Mouse (Mus musculus): Measurements from ENCODE around the gene Srl. TPM values are rescaled to one million over a fixed set of nuclear protein-coding genes. Genes with fewer than 3 reads are reported as not detected.

Srl gene
- polyA plus RNA-seq, 1 experiment from 2014 or later = 8.8 TPM

GRCm38 (mm10) chr16:4519157-4519556 lies 22.5 kb downstream of the Srl start:
- 78% methylated on average over 4 of the region's 4 CpGs for WGBS
- H3K9me3 ChIP-seq (ENCODE audit: control insufficient read depth, low read length) = no peaks in the 10 kb centered on the region
- H3K36me3 ChIP-seq (ENCODE audit: control insufficient read depth, insufficient read depth, low read length) = no peaks in the 10 kb centered on the region
- H3K4me1 ChIP-seq (replicated peaks; ENCODE audit: control insufficient read depth, insufficient read depth, low read length) = 0 out of 2 replicates have a peak, but pooled peaks cover 2% of the 10 kb centered on the region
- no peak for DNase-seq (ENCODE audit: low spot score)
- no peak overlapping the region for H3K9ac ChIP-seq (ENCODE audit: low read depth, low read length)
- no peaks in the 10 kb centered on the region for H3K27me3 ChIP-seq (replicated peaks; ENCODE audit: control insufficient read depth, insufficient read depth, low read length)
- no peak overlapping the region for H3K4me2 ChIP-seq
- no peak for ATAC-seq (replicated peaks; ENCODE audit: low FRiP score)
- H3K27ac ChIP-seq (ENCODE audit: low read depth, low read length) = no peak overlapping the region
- H3K4me3 ChIP-seq (ENCODE audit: low read depth, low read length) = no peak overlapping the region

GRCm38 (mm10) chr16:4517906-4518305 lies 23.7 kb downstream of the Srl start:
- no peaks in the 10 kb centered on the region for H3K27me3 ChIP-seq (replicated peaks; ENCODE audit: control insufficient read depth, insufficient read depth, low read length)
- H3K27ac ChIP-seq (ENCODE audit: low read depth, low read length) = no peak overlapping the region
- DNase-seq (ENCODE audit: low spot score) (no peak), ATAC-seq (replicated peaks; ENCODE audit: low FRiP score) (no peak)
- 0 out of 2 replicates have a peak, but pooled peaks cover 2% of the 10 kb centered on the region for H3K4me1 ChIP-seq (replicated peaks; ENCODE audit: control insufficient read depth, insufficient read depth, low read length)
- H3K9me3 ChIP-seq (ENCODE audit: control insufficient read depth, low read length) = no peaks in the 10 kb centered on the region
- H3K36me3 ChIP-seq (ENCODE audit: control insufficient read depth, insufficient read depth, low read length) = no peaks in the 10 kb centered on the region
- 53% methylated on average over 2 of the region's 2 CpGs for WGBS
- no peak overlapping the region for H3K4me2 ChIP-seq
- H3K4me3 ChIP-seq (ENCODE audit: low read depth, low read length) = no peak overlapping the region
- H3K9ac ChIP-seq (ENCODE audit: low read depth, low read length) = no peak overlapping the region

- no peaks in the 10 kb centered on the region for H3K36me3 ChIP-seq (ENCODE audit: control insufficient read depth, insufficient read depth, low read length)
- H3K9ac ChIP-seq (ENCODE audit: low read depth, low read length) = no peak overlapping the region
- no peak overlapping the region for H3K27ac ChIP-seq (ENCODE audit: low read depth, low read length)
- no peak; the same call in 1 of the 2 replicates for ATAC-seq (replicated peaks; ENCODE audit: low FRiP score)
- no peaks in the 10 kb centered on the region for H3K27me3 ChIP-seq (replicated peaks; ENCODE audit: control insufficient read depth, insufficient read depth, low read length)
- H3K4me2 ChIP-seq = no peak overlapping the region
- 86% methylated on average over 3 of the region's 3 CpGs for WGBS
- H3K4me3 ChIP-seq (ENCODE audit: low read depth, low read length) = no peak overlapping the region
- no peaks in the 10 kb centered on the region for H3K4me1 ChIP-seq (replicated peaks; ENCODE audit: control insufficient read depth, insufficient read depth, low read length)
- DNase-seq (ENCODE audit: low spot score) = no peak
- H3K9me3 ChIP-seq (ENCODE audit: control insufficient read depth, low read length) = no peaks in the 10 kb centered on the region
Observed at GRCm38 (mm10) chr16:4514383-4514782, 27.2 kb downstream of the Srl start.

- Histone ChIP-seq H3K4me1 (replicated peaks; ENCODE audit: control insufficient read depth, insufficient read depth, low read length) (no peaks in the 10 kb centered on the region), H3K27me3 (replicated peaks; ENCODE audit: control insufficient read depth, insufficient read depth, low read length) (no peaks in the 10 kb centered on the region), H3K36me3 (ENCODE audit: control insufficient read depth, insufficient read depth, low read length) (no peaks in the 10 kb centered on the region), H3K9ac (ENCODE audit: low read depth, low read length) (no peak overlapping the region), H3K9me3 (ENCODE audit: control insufficient read depth, low read length) (no peaks in the 10 kb centered on the region), H3K4me3 (ENCODE audit: low read depth, low read length) (no peak overlapping the region), H3K27ac (ENCODE audit: low read depth, low read length) (no peak overlapping the region), H3K4me2 (no peak overlapping the region)
- DNase-seq (ENCODE audit: low spot score) (no peak), ATAC-seq (replicated peaks; ENCODE audit: low FRiP score) (no peak)
- 63% methylated on average over 3 of the region's 3 CpGs for WGBS
Observed at GRCm38 (mm10) chr16:4512661-4513438, 28.8 kb downstream of the Srl start.

DNA sequence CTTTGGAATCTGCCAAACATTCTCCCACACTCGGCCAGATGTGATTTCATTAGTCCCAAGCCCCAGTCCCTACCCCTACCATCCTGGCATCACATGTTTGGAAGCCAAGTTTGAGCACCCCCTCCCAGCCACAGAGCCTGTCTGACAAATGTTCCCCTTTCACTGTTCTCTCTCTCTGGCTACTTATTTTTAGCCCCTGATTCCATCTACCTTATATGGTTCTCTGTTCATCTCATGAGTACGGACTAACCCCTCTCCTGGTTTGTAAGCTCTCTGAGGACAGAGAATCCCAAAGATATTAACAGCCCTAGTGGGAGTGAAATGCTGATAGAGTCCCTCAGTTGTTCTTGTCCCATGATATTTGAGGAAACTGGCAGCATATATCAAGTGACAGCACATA lies 30.2 kb downstream of the Srl start:
- no peak for ATAC-seq (replicated peaks; ENCODE audit: low FRiP score)
- WGBS = 75% methylated on average over 2 of the region's 2 CpGs
- DNase-seq (ENCODE audit: low spot score) = no peak
- H3K27ac ChIP-seq (ENCODE audit: low read depth, low read length) = no peak overlapping the region
- no peak overlapping the region for H3K4me3 ChIP-seq (ENCODE audit: low read depth, low read length)
- no peaks in the 10 kb centered on the region for H3K9me3 ChIP-seq (ENCODE audit: control insufficient read depth, low read length)
- no peaks in the 10 kb centered on the region for H3K36me3 ChIP-seq (ENCODE audit: control insufficient read depth, insufficient read depth, low read length)
- no peaks in the 10 kb centered on the region for H3K27me3 ChIP-seq (replicated peaks; ENCODE audit: control insufficient read depth, insufficient read depth, low read length)
- H3K4me2 ChIP-seq = no peak overlapping the region
- no peak overlapping the region for H3K9ac ChIP-seq (ENCODE audit: low read depth, low read length)
- H3K4me1 ChIP-seq (replicated peaks; ENCODE audit: control insufficient read depth, insufficient read depth, low read length) = no peaks in the 10 kb centered on the region

- ATAC-seq (replicated peaks; ENCODE audit: low FRiP score) (no peak), DNase-seq (ENCODE audit: low spot score) (no peak)
- no peak overlapping the region for H3K27ac ChIP-seq (ENCODE audit: low read depth, low read length)
- H3K27me3 ChIP-seq (replicated peaks; ENCODE audit: control insufficient read depth, insufficient read depth, low read length) = no peaks in the 10 kb centered on the region
- 86% methylated on average over 3 of the region's 3 CpGs for WGBS
- H3K4me2 ChIP-seq = no peak overlapping the region
- no peak overlapping the region for H3K4me3 ChIP-seq (ENCODE audit: low read depth, low read length)
- no peak overlapping the region for H3K9ac ChIP-seq (ENCODE audit: low read depth, low read length)
- H3K9me3 ChIP-seq (ENCODE audit: control insufficient read depth, low read length) = no peaks in the 10 kb centered on the region
- H3K36me3 ChIP-seq (ENCODE audit: control insufficient read depth, insufficient read depth, low read length) = no peaks in the 10 kb centered on the region
- H3K4me1 ChIP-seq (replicated peaks; ENCODE audit: control insufficient read depth, insufficient read depth, low read length) = no peaks in the 10 kb centered on the region
Observed at GRCm38 (mm10) chr16:4506181-4506580, 35.4 kb downstream of the Srl start.

- WGBS = 86% methylated on average over 1 of the region's 1 CpGs
Observed at GRCm38 (mm10) chr16:4503495-4503894, 38.1 kb downstream of the Srl start.

GRCm38 (mm10) chr16:4502568-4502967 lies 39.0 kb downstream of the Srl start:
- Histone ChIP-seq H3K27ac (ENCODE audit: low read depth, low read length) (no peak overlapping the region), H3K27me3 (replicated peaks; ENCODE audit: control insufficient read depth, insufficient read depth, low read length) (no peaks in the 10 kb centered on the region), H3K4me3 (ENCODE audit: low read depth, low read length) (no peak overlapping the region), H3K9me3 (ENCODE audit: control insufficient read depth, low read length) (no peaks in the 10 kb centered on the region), H3K4me2 (no peak overlapping the region), H3K4me1 (replicated peaks; ENCODE audit: control insufficient read depth, insufficient read depth, low read length) (no peaks in the 10 kb centered on the region), H3K9ac (ENCODE audit: low read depth, low read length) (no peak overlapping the region), H3K36me3 (ENCODE audit: control insufficient read depth, insufficient read depth, low read length) (no peaks in the 10 kb centered on the region)
- DNase-seq (ENCODE audit: low spot score) (no peak), ATAC-seq (replicated peaks; ENCODE audit: low FRiP score) (no peak)

More at GRCm38 (mm10) chr16:4503495-4503894, 38.1 kb downstream of the Srl start:
- no peak overlapping the region for H3K4me3 ChIP-seq (ENCODE audit: low read depth, low read length)
- H3K36me3 ChIP-seq (ENCODE audit: control insufficient read depth, insufficient read depth, low read length) = no peaks in the 10 kb centered on the region
- H3K4me2 ChIP-seq = no peak overlapping the region
- H3K4me1 ChIP-seq (replicated peaks; ENCODE audit: control insufficient read depth, insufficient read depth, low read length) = no peaks in the 10 kb centered on the region
- H3K27me3 ChIP-seq (replicated peaks; ENCODE audit: control insufficient read depth, insufficient read depth, low read length) = no peaks in the 10 kb centered on the region
- ATAC-seq (replicated peaks; ENCODE audit: low FRiP score) (no peak), DNase-seq (ENCODE audit: low spot score) (no peak)
- H3K9ac ChIP-seq (ENCODE audit: low read depth, low read length) = no peak overlapping the region
- no peaks in the 10 kb centered on the region for H3K9me3 ChIP-seq (ENCODE audit: control insufficient read depth, low read length)
- no peak overlapping the region for H3K27ac ChIP-seq (ENCODE audit: low read depth, low read length)

DNA sequence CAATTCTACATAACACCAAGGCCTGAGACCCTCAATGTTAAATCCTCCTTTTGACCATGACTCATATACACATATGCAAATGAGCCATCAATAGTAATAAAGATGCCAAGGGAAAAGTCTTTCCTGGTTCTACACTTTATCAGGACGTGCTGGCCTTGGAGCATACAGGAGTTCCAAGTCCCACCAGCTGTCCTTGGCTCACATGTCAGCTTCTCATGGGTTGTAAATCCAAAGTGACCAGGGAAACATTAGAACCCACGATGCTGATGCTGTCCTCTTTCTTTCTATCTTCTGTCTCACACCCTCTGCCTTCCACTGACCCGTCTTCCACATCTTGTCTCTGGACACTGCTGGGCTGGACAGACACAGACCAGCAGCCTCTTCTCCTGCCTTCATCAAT lies 39.9 kb downstream of the Srl start:
- 77% methylated on average over 3 of the region's 3 CpGs for WGBS
- no peak overlapping the region for H3K27ac ChIP-seq (ENCODE audit: low read depth, low read length)
- no peaks in the 10 kb centered on the region for H3K27me3 ChIP-seq (replicated peaks; ENCODE audit: control insufficient read depth, insufficient read depth, low read length)

More for the DNA sequence above, 39.9 kb downstream of the Srl start:
- DNase-seq (ENCODE audit: low spot score) (no peak), ATAC-seq (replicated peaks; ENCODE audit: low FRiP score) (no peak)
- no peaks in the 10 kb centered on the region for H3K36me3 ChIP-seq (ENCODE audit: control insufficient read depth, insufficient read depth, low read length)
- no peak overlapping the region for H3K4me3 ChIP-seq (ENCODE audit: low read depth, low read length)
- no peak overlapping the region for H3K4me2 ChIP-seq
- no peaks in the 10 kb centered on the region for H3K9me3 ChIP-seq (ENCODE audit: control insufficient read depth, low read length)
- no peaks in the 10 kb centered on the region for H3K4me1 ChIP-seq (replicated peaks; ENCODE audit: control insufficient read depth, insufficient read depth, low read length)
- no peak overlapping the region for H3K9ac ChIP-seq (ENCODE audit: low read depth, low read length)

Measured in liver, embryonic 11.5 days (tissue).